Mouse (Mus musculus) embryo, embryonic 10.5 days (tissue): ENCODE data around the gene Limd1.

Experiments
- DNase-seq: peaks from one replicate; pipeline ENCODE4 v3.0.0-alpha.2; 2015; ENCODE audit warnings: low spot score

Gene Limd1

GRCm38 (mm10) chr9:123478586-123479195, at the start of gene Limd1:
Gene Limd1, plus strand, starts transcription at chr9:123478706.
- DNase-seq = peak; percentile 75

DNA sequence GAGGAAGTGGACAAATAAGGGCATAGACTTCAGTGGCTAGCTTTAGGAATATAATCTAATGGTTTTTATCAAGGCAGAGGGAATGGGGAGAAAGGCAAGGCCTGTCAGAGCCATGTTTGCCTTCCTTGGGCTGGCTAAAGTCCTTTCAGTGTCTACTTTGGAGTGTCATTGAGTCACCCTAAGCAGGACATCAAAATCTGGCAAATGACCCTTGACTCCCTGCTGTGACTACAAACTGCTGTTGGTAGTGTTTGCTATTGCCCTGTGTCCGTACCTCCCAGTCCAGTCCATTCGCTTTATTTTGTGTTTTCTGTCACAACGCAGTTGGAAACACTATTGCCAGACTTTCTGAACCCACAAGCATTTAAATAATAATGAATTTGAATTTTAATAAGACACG, 48.6 kb upstream of the Limd1 start:
- no peak for DNase-seq

GRCm38 (mm10) chr9:123430973-123431372, 47.5 kb upstream of the Limd1 start:
- no peak for DNase-seq

DNA sequence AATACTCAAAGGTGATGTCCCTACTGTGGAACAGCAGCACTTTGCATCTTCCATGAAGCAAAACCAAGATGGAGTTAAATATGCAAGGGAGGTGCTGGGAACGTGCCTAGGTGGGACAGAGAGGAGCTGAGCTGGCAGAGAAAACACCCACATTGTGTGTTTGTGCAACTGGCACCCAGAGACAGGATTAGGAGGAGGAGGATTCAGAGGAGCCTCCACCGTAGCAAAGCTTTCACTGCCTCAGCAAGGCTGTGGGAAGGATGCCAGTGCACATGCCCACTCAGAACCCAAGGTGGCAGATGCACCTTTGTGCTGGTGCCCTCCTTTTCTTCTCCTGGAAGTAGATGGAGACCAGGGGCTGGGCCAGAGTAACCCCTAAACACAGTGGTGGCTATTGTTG, 40.3 kb upstream of the Limd1 start:
- DNase-seq = no peak

DNA sequence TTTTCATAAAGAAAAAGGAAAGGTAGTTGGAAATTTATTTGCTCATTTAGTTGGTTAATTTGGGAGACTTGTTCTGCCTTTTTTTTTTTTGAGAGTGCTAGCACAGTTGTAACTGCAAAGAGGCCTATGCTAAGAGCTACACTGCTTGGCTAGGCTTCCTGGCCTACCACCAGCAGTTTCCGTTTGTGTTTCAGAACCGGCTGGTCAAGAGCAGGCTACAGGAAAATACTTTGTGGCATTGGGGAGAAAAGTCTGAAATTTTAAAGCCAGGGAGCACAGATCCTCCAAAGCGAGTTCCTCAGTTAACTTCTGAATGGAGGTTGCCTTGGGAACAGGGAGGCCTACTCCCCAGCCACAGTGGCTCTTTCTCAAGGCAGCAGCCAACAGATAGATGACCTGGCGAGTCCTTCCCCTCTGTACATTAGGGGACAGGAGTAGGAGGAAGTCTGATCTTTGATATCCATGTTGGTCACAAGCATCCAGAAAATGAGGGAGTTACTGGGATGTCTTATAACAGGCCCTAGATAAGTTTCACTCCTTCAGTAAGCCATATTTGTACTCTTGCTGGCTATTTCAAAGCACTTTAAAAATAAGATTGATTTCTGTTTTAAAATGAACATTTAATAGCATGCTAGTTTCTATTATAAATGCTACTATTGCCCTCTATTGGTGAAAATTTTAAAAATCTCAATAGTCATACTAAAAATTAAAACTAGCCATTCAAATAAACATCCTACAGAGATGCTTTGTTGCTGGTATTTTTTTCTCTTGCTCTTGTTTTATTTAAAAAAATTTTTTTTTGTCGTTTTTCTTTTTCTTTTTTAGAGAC, 38.1 kb upstream of the Limd1 start:
- DNase-seq = peak; percentile 6

- DNase-seq = peak; percentile 21
Measured at GRCm38 (mm10) chr9:123447101-123447500, 31.4 kb upstream of the Limd1 start.

DNA sequence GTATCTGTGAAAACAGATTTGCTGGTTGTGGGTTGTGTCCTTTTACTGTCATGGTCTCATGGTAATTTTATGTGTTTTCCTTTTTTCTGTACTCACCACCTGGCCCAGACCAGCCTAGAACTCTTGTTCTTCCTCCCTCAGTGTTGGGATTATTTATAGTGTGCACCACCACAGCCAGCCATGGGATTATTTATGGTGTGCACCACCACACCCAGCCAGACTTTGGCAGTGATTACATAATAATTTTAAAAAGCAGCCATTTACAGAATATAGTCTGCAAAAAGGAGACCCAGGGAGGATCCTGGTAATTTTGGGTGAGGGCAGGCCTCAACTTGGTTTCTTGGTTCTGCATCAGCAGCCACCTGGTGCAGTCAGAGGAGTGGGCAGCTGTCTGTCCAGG, 29.9 kb upstream of the Limd1 start:
- no peak for DNase-seq

GRCm38 (mm10) chr9:123450174-123450573, 28.3 kb upstream of the Limd1 start:
- peak; percentile 76 for DNase-seq

DNA sequence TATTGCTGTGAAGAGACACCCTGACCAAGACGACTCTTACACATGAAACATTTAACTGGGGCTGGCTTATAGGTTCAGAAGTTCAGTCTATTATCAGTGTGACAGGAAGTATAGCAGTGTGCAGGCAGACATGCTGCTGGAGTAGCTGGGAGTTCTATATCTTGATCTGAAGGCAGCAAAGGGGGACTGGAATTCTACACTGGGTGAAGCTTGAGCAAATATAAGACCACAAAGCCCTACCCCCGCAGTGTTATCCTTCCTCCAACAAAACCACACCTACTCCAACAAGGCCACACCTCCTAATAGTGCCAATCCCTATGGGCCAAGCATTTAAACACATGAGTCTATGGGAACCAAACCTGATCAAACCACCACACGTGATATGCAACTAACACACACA, 26.7 kb upstream of the Limd1 start:
- no peak for DNase-seq

- DNase-seq = no peak
Measured at GRCm38 (mm10) chr9:123456634-123457602, 21.6 kb upstream of the Limd1 start.

DNA sequence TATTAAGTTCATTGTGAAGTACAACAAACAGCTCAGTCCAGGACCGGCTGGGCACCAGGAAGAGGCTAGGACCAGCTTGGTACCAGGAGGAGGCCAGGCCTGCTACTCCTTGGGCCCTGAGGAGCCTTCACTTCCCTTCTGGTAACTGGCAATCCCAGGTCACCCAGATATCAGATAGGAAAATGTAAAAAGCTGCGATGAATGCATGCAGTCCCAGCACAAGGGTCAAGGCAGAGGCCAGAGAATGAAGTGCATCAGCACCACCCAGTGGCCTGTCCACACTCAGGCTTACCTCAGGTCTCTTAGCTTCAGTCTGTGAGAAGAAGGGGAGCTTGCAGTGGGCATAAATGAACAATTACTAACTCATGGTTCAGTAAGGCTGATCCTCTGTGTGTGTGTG, 20.9 kb upstream of the Limd1 start:
- peak; percentile 42 for DNase-seq

GRCm38 (mm10) chr9:123467141-123467620, 11.3 kb upstream of the Limd1 start:
- no peak for DNase-seq

DNA sequence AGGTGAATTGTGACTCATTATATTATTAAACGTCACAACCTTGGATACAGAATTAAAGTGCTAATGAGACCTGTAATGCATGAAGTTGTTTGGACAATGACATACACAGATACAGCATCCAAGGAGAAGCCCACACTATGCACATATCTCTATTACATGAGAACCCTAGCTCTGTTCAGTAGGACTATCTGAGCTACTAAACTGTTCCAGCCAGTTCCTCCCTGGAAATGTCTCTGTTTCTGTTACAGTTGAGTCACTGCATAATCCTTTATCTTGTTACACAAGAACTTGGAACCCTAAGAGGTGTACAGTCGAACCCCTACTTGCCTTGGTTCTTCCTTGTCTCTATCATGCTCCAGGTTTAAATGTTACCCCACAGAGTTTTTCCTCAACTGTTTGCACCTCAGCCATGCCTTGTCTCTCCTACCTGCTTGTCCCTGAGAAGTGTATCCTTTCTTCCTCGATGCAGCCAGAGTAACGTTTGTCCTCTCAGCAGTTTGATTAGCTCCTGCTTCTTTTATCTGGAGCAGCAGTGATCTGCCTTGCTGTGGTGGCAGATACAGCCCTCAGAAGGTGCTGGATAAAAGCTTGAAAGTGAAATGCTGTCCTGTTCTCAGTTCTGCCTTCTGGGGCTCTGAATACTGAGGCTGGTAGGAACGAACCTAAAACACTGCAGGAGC, 10.0 kb upstream of the Limd1 start:
- DNase-seq = no peak

- no peak for DNase-seq
Measured at GRCm38 (mm10) chr9:123469087-123469486, 9.4 kb upstream of the Limd1 start.

- no peak for DNase-seq
Measured at GRCm38 (mm10) chr9:123473377-123473776, 5.1 kb upstream of the Limd1 start.

- DNase-seq = no peak
Measured at GRCm38 (mm10) chr9:123475569-123475968, 2.9 kb upstream of the Limd1 start.

- peak; percentile 77 for DNase-seq
Measured at GRCm38 (mm10) chr9:123478031-123478585, 398 bp upstream of the Limd1 start.

DNA sequence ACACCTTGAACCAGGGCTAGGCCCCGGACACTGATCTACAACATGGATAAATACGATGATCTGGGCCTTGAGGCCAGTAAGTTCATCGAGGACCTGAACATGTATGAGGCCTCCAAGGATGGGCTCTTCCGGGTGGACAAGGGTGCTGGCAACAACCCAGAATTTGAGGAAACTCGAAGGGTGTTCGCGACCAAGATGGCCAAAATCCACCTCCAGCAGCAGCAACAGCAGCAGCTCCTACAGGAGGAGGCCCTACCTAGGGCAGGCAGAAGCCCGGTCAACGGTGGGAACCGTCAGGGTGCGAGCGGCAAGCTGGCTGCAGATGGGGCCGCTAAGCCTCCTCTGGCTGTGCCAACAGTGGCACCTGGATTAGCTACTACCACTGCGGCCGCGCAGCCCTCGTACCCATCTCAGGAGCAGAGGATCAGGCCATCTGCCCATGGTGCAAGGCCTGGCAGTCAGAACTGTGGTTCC, 727 bp downstream of the Limd1 start:
- DNase-seq = no peak

DNA sequence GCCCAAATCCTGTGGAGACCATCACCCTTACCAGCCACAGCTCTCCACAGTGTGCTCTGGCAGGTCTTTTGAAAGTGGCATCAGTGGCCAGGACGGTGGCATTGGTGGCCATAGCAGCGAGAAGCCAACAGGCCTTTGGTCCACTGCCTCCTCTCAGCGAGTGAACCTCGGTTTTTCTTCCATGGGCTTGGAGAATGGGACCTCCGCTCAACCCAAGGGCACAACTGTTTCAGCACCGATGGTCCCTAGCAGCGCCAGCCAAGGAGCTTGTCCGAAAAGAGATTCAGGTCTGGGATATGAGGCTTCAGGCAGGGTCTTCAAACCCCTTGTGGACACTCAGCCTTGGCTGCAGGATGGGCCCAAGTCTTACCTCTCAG, 1.4 kb downstream of the Limd1 start:
- DNase-seq = no peak

DNA sequence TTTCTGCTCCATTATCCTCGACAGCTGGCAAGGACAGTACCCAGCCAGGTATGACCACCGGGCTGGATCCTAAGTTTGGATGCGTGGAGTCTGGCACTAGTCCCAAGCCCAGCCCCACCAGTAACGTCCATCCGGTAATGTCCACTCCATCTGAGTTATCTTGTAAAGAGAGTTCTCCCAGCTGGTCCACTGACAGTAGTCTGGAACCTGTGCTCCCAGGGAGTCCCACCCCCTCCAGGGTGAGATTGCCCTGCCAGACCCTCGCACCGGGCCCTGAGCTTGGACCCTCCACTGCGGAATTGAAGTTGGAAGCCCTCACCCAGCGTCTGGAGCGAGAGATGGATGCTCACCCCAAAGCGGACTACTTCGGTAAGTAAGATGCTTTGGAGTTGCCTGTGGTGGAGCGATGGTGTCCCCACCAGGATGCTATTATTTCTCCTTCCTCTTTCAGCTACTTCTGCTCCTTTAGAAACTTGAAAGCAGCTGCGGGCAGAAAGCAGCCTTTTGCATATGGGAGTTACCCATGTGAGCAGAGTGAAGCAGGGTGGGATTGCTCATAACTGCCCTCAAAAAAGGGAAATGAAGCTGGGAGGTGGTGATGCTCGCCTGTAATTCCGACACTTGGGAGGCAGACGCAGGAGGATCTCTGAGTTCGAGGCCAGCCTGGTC, 1.9 kb downstream of the Limd1 start:
- no peak for DNase-seq

GRCm38 (mm10) chr9:123481136-123481535, 2.6 kb downstream of the Limd1 start:
- DNase-seq = no peak
